Mouse (Mus musculus): ENCODE data around the gene Zscan18. TPM values are rescaled to one million over a fixed set of nuclear protein-coding genes. Genes with fewer than 3 reads are reported as not detected.

Gene Zscan18
- polyA plus RNA-seq (2014; fragmentation: Illumina TruSeq; extraction: RNeasy Lipid Tissue Mini Kit (QIAGEN cat#74804); ENCODE audit: insufficient read depth, low read depth, low replicate concordance): 0.95 TPM

DNA sequence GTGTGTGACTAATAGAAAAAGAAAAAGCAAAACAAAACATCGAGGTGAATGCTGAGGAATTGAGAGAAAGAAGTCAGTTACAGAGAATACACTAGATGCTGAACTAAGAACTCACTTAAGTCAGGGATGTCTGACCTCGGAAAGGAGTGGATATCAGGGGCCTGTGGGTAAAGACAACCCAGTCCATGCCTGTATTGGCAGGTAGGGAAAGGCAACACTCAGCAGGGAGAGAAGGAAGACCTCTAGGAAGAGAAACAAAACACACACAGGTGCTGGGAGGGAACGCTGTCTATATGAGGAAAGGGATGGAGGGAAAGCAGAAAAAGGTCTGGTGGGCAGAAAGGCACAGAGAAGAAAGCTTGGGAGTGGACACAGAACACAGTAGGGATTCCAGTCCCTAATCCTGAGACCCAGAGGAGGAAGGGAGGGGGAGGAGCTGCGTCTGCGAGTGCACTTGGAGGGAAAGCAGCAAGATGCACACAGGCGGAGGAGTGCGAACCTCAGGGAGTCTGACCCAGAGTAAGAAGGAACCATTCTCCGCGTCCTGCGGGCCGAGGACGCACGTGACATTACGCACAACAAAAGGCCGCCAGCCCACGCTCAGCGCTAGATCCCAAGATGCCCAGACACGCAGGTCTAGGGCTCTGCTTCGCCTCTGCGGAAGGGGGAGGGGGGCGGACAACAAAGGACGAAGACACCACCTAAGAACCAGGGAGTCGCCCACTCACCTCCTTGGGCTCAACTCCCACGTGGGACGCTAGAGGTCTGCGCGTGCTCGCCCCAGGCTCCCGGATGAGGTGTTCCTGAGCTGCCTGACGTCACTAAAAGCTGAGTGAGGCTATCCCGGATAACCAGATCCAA lies at the start of gene Zscan18:
Zscan18 (minus strand) TSS at position 770 of the 861 bp plus-strand sequence.

DNA sequence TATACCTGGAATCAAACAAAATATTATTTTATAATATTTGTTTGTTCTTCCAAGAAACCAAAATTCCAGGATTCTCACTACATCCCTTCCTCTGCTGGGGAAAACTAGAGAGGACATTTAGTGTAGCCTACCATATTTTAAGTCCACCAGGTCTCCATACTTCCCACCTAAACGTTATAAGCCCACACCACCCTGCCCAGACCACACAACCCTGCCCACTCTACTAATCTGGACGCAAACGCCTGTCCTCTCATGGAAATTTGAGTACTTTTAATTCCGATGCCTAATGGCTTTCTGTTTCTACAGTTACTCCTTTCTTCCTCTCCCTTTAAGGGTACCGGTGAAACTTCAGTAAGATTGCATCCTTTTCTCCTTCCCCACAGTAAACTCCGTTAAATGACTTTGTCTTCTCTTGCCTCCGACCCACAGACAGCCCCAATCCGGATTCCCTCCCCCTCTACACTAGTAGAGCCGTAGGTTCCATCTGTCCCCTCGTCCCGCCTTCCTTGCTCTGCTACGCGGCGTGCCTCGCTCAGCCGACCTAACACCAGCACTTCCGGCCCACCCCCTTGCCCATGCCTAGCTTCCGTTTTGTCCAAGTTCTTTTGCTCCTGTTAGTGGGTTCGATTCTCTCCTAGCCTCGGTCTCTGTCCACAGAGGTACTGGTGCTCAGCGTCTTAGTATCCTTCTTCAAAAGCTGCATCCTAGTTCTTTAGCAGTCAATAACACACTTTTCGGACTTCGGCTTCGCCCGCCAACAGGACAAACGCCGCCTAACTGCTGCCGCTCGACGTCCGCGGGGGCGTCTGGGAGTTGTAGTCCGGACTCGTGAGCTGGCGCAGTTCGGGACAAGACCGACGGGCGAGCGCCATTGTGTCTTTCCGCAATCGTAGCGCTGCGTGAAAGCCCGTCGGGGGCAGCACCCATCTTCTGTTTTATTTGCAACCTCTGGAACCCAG lies 31.0 kb upstream of the Zscan18 start, which contains the start of gene Zfp110:
Zfp110 (plus strand) TSS at position 600 of the 959 bp plus-strand sequence.

DNA sequence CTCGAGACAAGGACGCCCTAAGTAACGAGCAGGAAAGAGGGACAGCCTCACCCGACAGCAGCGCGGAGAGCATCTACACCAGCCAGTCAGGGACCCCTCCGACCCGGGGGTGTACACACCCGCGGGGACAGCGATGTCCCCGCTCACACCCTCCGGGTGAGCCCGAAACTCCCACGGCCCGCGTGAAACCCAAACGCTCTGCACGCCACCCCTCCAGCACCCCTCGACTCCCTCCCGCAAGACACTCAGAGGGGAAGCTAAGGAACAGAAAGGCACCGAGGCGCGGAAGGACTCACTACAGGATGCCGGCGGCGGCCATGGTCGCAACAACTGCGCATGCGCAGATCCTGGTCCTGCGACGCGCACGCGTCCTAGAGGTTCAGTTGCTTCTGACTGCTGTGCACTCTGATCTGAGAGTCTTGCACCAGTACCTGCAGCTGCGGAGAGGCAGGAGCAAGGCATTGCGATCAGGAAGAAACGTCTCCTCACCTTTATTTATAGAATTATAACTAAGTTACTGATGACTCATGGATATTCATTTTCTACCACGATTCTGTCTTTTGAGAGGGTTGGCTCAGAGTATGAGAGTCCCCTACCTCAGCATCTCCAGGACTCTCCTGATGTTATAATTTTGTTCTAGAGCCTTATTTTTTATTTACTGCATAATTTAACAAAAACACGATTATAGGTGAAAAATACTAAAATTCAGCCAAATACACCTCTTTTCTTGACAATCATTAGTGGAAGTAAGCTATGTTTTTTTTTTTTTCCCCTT lies 15.3 kb upstream of the Zscan18 start, which contains the start of gene Zfp329:
Zfp329 (minus strand) TSS at position 338 of the 775 bp plus-strand sequence.

GRCm38 (mm10) chr7:12734904-12735303 lies 68.5 kb downstream of the Zscan18 start, which contains the start of gene Vmn2r56:
Gene Vmn2r56 (minus strand): TSS chr7:12735004.

Other genes starting within 250 kb of the Zscan18 start
- not detected for gene Vmn2r53, start 194.8 kb downstream of the Zscan18 start, polyA plus RNA-seq (2014; fragmentation: Illumina TruSeq; extraction: RNeasy Lipid Tissue Mini Kit (QIAGEN cat#74804); ENCODE audit: insufficient read depth, low read depth, low replicate concordance)
- not detected for gene Vmn2r54, start 163.3 kb downstream of the Zscan18 start, polyA plus RNA-seq (2014; fragmentation: Illumina TruSeq; extraction: RNeasy Lipid Tissue Mini Kit (QIAGEN cat#74804); ENCODE audit: insufficient read depth, low read depth, low replicate concordance)
- not detected for gene Vmn2r55, start 118.6 kb downstream of the Zscan18 start, polyA plus RNA-seq (2014; fragmentation: Illumina TruSeq; extraction: RNeasy Lipid Tissue Mini Kit (QIAGEN cat#74804); ENCODE audit: insufficient read depth, low read depth, low replicate concordance)
- gene Vmn2r56, start 68.6 kb downstream of the Zscan18 start, polyA plus RNA-seq (2014; fragmentation: Illumina TruSeq; extraction: RNeasy Lipid Tissue Mini Kit (QIAGEN cat#74804); ENCODE audit: insufficient read depth, low read depth, low replicate concordance): not detected
- gene Zfp329, start 15.2 kb upstream of the Zscan18 start, polyA plus RNA-seq (2014; fragmentation: Illumina TruSeq; extraction: RNeasy Lipid Tissue Mini Kit (QIAGEN cat#74804); ENCODE audit: insufficient read depth, low read depth, low replicate concordance): 3.1 TPM
- 15.9 TPM for gene Zfp110, start 31.1 kb upstream of the Zscan18 start, polyA plus RNA-seq (2014; fragmentation: Illumina TruSeq; extraction: RNeasy Lipid Tissue Mini Kit (QIAGEN cat#74804); ENCODE audit: insufficient read depth, low read depth, low replicate concordance)
- 1.5 TPM for gene Zfp128, start 77.5 kb upstream of the Zscan18 start, polyA plus RNA-seq (2014; fragmentation: Illumina TruSeq; extraction: RNeasy Lipid Tissue Mini Kit (QIAGEN cat#74804); ENCODE audit: insufficient read depth, low read depth, low replicate concordance)
- 4.5 TPM for gene Zscan22, start 94.2 kb upstream of the Zscan18 start, polyA plus RNA-seq (2014; fragmentation: Illumina TruSeq; extraction: RNeasy Lipid Tissue Mini Kit (QIAGEN cat#74804); ENCODE audit: insufficient read depth, low read depth, low replicate concordance)
- 1,656 TPM for gene Rps5, start 118.7 kb upstream of the Zscan18 start, polyA plus RNA-seq (2014; fragmentation: Illumina TruSeq; extraction: RNeasy Lipid Tissue Mini Kit (QIAGEN cat#74804); ENCODE audit: insufficient read depth, low read depth, low replicate concordance)
- 0.42 TPM for gene Rnf225, start 123.8 kb upstream of the Zscan18 start, polyA plus RNA-seq (2014; fragmentation: Illumina TruSeq; extraction: RNeasy Lipid Tissue Mini Kit (QIAGEN cat#74804); ENCODE audit: insufficient read depth, low read depth, low replicate concordance)
- gene Zfp324, start 162.2 kb upstream of the Zscan18 start, polyA plus RNA-seq (2014; fragmentation: Illumina TruSeq; extraction: RNeasy Lipid Tissue Mini Kit (QIAGEN cat#74804); ENCODE audit: insufficient read depth, low read depth, low replicate concordance): 3.4 TPM
- 2.4 TPM for gene Zfp446, start 174.2 kb upstream of the Zscan18 start, polyA plus RNA-seq (2014; fragmentation: Illumina TruSeq; extraction: RNeasy Lipid Tissue Mini Kit (QIAGEN cat#74804); ENCODE audit: insufficient read depth, low read depth, low replicate concordance)
- 0.10 TPM for gene Slc27a5, start 194.6 kb upstream of the Zscan18 start, polyA plus RNA-seq (2014; fragmentation: Illumina TruSeq; extraction: RNeasy Lipid Tissue Mini Kit (QIAGEN cat#74804); ENCODE audit: insufficient read depth, low read depth, low replicate concordance)
- 98.9 TPM for gene Trim28, start 195.5 kb upstream of the Zscan18 start, polyA plus RNA-seq (2014; fragmentation: Illumina TruSeq; extraction: RNeasy Lipid Tissue Mini Kit (QIAGEN cat#74804); ENCODE audit: insufficient read depth, low read depth, low replicate concordance)
- gene Zbtb45, start 206.4 kb upstream of the Zscan18 start, polyA plus RNA-seq (2014; fragmentation: Illumina TruSeq; extraction: RNeasy Lipid Tissue Mini Kit (QIAGEN cat#74804); ENCODE audit: insufficient read depth, low read depth, low replicate concordance): 8.1 TPM
- gene Chmp2a, start 231.2 kb upstream of the Zscan18 start, polyA plus RNA-seq (2014; fragmentation: Illumina TruSeq; extraction: RNeasy Lipid Tissue Mini Kit (QIAGEN cat#74804); ENCODE audit: insufficient read depth, low read depth, low replicate concordance): 264 TPM
- 97.8 TPM for gene Ube2m, start 234.6 kb upstream of the Zscan18 start, polyA plus RNA-seq (2014; fragmentation: Illumina TruSeq; extraction: RNeasy Lipid Tissue Mini Kit (QIAGEN cat#74804); ENCODE audit: insufficient read depth, low read depth, low replicate concordance)

Measured in lung, adult 10 weeks (tissue).